Mouse (Mus musculus) heart, postnatal 0 days (tissue): ENCODE results near the gene Fdx1l. TPM values are rescaled to one million over a fixed set of nuclear protein-coding genes. Genes with fewer than 3 reads are reported as not detected.

Experiments
- ATAC-seq: fragments of 200-750 bp; cut with Nextera tagmentation; 2 replicates; pipeline ENCODE4 v1.8.0; 2017; ENCODE audit warnings: low read depth, moderate number of reproducible peaks, moderate library complexity; ENCODE audit not compliant: insufficient read depth
- DNase-seq: peaks from one replicate; pipeline ENCODE4 v3.0.0-alpha.2; 2016; ENCODE audit warnings: low spot score
- H3K27ac ChIP-seq: fragments of 300-500 bp; sonication (generic); 2 replicates; pipeline ENCODE4 v1.5.1; 2014; ENCODE audit warnings: low read depth, mild to moderate bottlenecking
- H3K27me3 ChIP-seq: fragments of 300-500 bp; sonication (generic); 2 replicates; pipeline ENCODE4 v1.6.1; 2014; ENCODE audit warnings: low read length, mixed read lengths; ENCODE audit not compliant: control insufficient read depth, insufficient read depth
- H3K36me3 ChIP-seq: fragments of 300-500 bp; sonication (generic); replicated peaks from 2 replicates; pipeline ENCODE4 v1.6.1; 2014; ENCODE audit warnings: low read length, mixed read lengths; ENCODE audit not compliant: control insufficient read depth, insufficient read depth
- H3K4me1 ChIP-seq: fragments of 300-500 bp; sonication (generic); 2 replicates; pipeline ENCODE4 v1.6.1; 2014; ENCODE audit warnings: antibody characterized with exemption; ENCODE audit not compliant: control insufficient read depth, insufficient read depth
- H3K4me2 ChIP-seq: fragments of 300-500 bp; sonication (generic); 2 replicates; pipeline ENCODE4 v1.6.1; 2014; ENCODE audit warnings: low read depth, mild to moderate bottlenecking, low read length, moderate library complexity
- H3K4me3 ChIP-seq: fragments of 300-500 bp; sonication (generic); 2 replicates; pipeline ENCODE4 v1.5.1; 2014; ENCODE audit warnings: low read depth, low read length
- H3K9ac ChIP-seq: fragments of 300-500 bp; sonication (generic); replicated peaks from 2 replicates; pipeline ENCODE4 v1.6.1; 2014; ENCODE audit warnings: low read depth, low read length, mixed read lengths
- H3K9me3 ChIP-seq: fragments of 300-500 bp; sonication (generic); replicated peaks from 2 replicates; pipeline ENCODE4 v1.6.1; 2016; ENCODE audit warnings: low read length; ENCODE audit not compliant: control insufficient read depth
- CTCF ChIP-seq: IDR thresholded peaks from 2 replicates; pipeline ENCODE4 v1.5.1; 2016; ENCODE audit warnings: antibody characterized with exemption, control low read depth, low read depth
- EP300 ChIP-seq: IDR thresholded peaks from 2 replicates; pipeline ENCODE4 v1.6.1; 2016; ENCODE audit warnings: antibody characterized with exemption, low read depth
- WGBS: fragments of 180-500 bp; shearing (Covaris S2); extraction: QIAGEN DNeasy Blood & Tissue Kit; methylation state at CpG from one replicate; pipeline ENCODE4 v1.1.7; 2014; 5-methylcytosine and 5-hydroxymethylcytosine counted together
- polyA plus RNA-seq: library from polyadenylated mRNA; unstranded; fragments of >200 nt; fragmentation: Nextera tagmentation; extraction: Ambion mirVana; gene quantifications from 2 replicates; pipeline ENCODE4 v1.2.1, GENCODE M21; 2015
- total RNA-seq: library from RNA; depleted of rRNA; stranded (reverse); fragments of >200 nt; gene quantifications from 2 replicates; pipeline ENCODE4 v1.2.3, GENCODE M21; 2014; ENCODE audit warnings: low replicate concordance

Gene Fdx1l
- total and polyA plus RNA-seq, 2 experiments from 2014 or later, result 51.1 to 79.5 TPM

DNA sequence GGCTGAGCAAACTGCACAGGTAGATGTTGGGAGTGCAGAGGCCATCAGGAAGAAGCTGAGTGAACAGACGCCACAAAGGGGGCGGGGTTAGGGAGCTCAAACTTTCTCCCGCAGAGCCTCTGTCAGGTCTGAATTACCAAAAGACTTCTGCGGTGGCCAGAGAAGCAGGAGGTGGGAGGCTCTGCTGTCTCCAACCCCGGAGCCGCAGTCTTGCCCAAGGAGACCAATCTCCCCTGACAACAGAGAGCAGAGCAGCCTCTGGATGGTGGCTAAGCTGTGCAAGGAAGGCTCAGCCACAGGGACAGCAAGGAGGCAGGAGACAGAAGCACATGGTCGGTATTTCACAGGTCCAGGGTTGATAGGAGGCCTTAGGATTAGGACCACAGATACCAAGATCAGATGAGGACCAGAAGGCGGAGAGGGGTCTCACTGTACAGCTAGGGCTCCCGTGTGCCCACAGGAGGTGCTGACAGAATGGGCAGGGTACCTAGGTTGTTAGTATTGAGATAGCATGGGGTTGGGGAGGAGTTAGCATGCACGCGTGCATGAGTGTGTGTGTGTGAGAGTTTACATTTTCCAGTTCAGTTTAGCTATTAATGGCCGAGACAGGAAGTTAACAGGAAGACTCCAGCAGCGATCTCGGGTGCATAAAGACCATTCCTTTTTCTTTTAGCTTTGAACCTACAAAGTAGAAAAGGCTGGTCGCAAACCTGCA, 27.2 kb upstream of the Fdx1l start:
- ATAC-seq, result no peak
- Histone ChIP-seq H3K27ac (no peak overlapping the region), H3K9ac (no peak overlapping the region)

DNA sequence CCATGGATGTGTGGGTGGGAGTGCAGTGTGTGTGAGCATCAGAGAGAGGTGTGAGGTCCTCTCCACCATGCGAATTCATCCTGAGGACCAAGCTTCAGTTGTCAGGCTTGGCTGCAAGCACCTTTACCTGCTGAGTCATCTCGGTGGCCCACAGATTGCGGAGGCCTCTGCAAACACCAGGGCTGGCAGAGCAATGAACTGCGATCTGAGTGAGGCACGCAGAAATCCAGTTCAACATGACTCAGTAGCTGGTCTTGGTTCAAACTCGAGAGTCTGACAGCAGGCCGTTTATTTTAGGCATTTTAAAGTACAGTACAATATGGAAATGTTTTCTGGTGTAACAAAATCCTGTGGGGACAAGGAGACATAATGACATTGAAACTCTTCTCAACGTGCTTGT, 24.4 kb upstream of the Fdx1l start:
- Histone ChIP-seq H3K9me3 (no peaks in the 10 kb centered on the region), H3K27me3 (no peaks in the 10 kb centered on the region), H3K36me3 (no peaks in the 10 kb centered on the region), H3K9ac (no peak overlapping the region), H3K4me3 (no peak overlapping the region), H3K4me1 (no peaks in the 10 kb centered on the region), H3K27ac (no peak overlapping the region), H3K4me2 (no peak overlapping the region)
- ATAC-seq (no peak), DNase-seq (no peak)
- TF ChIP-seq CTCF (no peak), EP300 (no peak)
- WGBS, result 52% methylated on average over 8 of the region's 8 CpGs

More for the DNA sequence above, 27.2 kb upstream of the Fdx1l start:
- DNase-seq, result no peak
- H3K9me3 ChIP-seq, result no peaks in the 10 kb centered on the region
- H3K36me3 ChIP-seq, result no peaks in the 10 kb centered on the region; the same call in 1 of the 2 replicates
- no peaks in the 10 kb centered on the region for H3K27me3 ChIP-seq
- 39% methylated on average over 15 of the region's 15 CpGs for WGBS
- H3K4me1 ChIP-seq, result no peaks in the 10 kb centered on the region
- TF ChIP-seq EP300 (no peak), CTCF (no peak)
- H3K4me2 ChIP-seq, result no peak overlapping the region
- H3K4me3 ChIP-seq, result no peak overlapping the region

DNA sequence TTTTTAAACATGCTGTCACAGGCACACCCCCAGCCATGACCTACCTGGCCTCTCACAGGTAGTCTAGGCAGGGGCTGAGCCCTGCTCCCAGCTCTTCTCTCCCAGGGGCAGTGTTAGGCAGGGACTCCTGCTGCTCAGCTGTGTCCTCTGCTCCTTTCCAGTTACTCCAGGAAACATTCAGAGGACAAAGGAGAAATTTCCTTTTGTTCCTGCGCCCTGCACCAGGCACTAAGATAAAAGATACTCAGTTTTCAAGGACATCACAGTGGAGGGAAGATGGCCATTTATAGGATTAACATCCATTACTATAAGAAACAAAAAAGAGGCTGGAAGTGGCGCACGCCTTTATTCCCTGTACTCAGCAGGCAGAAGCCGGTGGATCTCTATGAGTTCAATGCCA, 22.5 kb upstream of the Fdx1l start:
- no peak for DNase-seq
- TF ChIP-seq CTCF (no peak), EP300 (no peak)
- Histone ChIP-seq H3K27me3 (no peaks in the 10 kb centered on the region), H3K4me1 (peaks cover 1% of the 10 kb centered on the region; the same call in 1 of the 2 replicates), H3K27ac (no peak overlapping the region), H3K36me3 (no peaks in the 10 kb centered on the region), H3K9me3 (no peaks in the 10 kb centered on the region), H3K4me2 (no peak overlapping the region), H3K9ac (no peak overlapping the region), H3K4me3 (no peak overlapping the region)
- 89% methylated on average over 4 of the region's 4 CpGs for WGBS
- ATAC-seq, result no peak

DNA sequence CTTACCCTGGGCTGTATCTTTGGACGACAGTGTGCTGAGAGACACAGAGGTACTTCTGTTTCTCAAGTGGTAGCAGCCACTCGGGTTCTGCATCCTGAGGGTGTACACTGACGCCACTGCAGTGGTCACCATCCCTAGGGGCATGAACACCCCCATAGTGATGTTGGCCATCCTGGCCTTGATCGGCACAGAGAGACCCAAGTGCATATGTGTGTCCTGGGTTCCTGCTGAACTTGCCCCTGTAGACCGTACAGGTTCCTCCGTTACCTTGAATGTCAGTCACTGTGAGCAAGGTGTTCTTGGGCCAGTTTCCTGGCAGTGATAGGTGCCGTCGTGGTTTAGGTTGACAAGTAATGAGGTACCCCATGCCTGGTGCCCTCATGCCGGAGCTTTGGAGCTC, 20.0 kb upstream of the Fdx1l start:
- Histone ChIP-seq H3K27me3 (no peaks in the 10 kb centered on the region), H3K27ac (no peak overlapping the region), H3K9ac (no peak overlapping the region), H3K9me3 (no peaks in the 10 kb centered on the region), H3K4me1 (peaks cover 8% of the 10 kb centered on the region; the same call in 1 of the 2 replicates), H3K4me2 (no peak overlapping the region), H3K4me3 (no peak overlapping the region), H3K36me3 (peaks cover 16% of the 10 kb centered on the region)
- ATAC-seq (no peak), DNase-seq (no peak)
- 88% methylated on average over 9 of the region's 9 CpGs for WGBS
- no peak for TF ChIP-seq EP300
- TF ChIP-seq CTCF, result no peak

DNA sequence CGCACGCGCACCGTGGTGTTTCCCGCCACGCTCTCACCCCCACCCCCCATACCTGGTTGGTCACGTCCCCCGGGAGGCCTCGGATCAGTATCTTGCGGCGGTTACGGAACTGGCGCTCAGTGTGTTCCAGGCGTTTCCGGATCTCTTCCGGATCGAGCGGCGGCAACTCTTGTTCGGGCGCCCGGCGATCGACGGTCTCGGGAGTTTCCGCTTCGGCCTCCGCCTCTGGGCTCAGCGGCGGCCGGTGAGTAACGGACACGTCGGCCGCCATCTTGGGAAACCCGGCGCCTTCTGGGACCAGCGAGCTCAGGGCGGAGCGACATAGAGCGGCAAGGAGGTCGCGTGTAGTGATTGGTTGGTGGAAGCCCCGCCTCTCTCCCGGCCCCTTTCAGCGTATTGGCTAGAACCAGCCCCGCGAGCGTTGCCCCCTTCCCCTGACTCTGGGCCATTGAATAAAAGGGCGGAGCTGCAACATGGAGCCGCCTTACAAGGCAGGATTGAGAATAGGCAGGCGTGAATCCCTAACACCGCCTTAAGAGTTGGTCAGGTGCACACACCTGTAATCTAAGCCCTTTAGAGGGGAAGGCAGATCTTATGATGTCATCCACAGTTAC, 18.4 kb upstream of the Fdx1l start, which contains the start of the genes Gm38431 and Raver1:
TSS of gene Gm38431 (minus strand) at position 291 of the 614 bp plus-strand sequence.
TSS of gene Raver1 (minus strand) at position 302 of the 614 bp plus-strand sequence.
- Histone ChIP-seq H3K27me3 (no peaks in the 10 kb centered on the region), H3K27ac (peak within 1 kb of the TSS; percentile 80), H3K4me1 (peaks cover 8% of the 10 kb centered on the region; the same call in 1 of the 2 replicates), H3K9me3 (no peaks in the 10 kb centered on the region), H3K4me2 (peak within 1 kb of the TSS; percentile 81), H3K4me3 (peak within 1 kb of the TSS; percentile 68), H3K9ac (peak within 1 kb of the TSS; percentile 61), H3K36me3 (peaks cover 30% of the 10 kb centered on the region)
- under 1% methylated on average over 53 of the region's 54 CpGs for WGBS
- TF ChIP-seq EP300 (no peak; the same call in 1 of the 2 replicates), CTCF (no peak)
- DNase-seq (peak; percentile 98), ATAC-seq (peak; percentile 100)
